Mouse (Mus musculus) heart, postnatal 0 days (tissue): ENCODE results near the gene Rhbg.
"Not testable (repeated sequence)": the region's sequence is repeated elsewhere in the genome, so short reads cannot be mapped to it uniquely, and the experiment has no call there.

Source experiments
- CTCF ChIP-seq: IDR thresholded peaks from 2 replicates; pipeline ENCODE4 v1.5.1; 2016; ENCODE audit warnings: antibody characterized with exemption, control low read depth, low read depth
- EP300 ChIP-seq: IDR thresholded peaks from 2 replicates; pipeline ENCODE4 v1.6.1; 2016; ENCODE audit warnings: antibody characterized with exemption, low read depth

GRCm38 (mm10) chr3:88268014-88268413 is 13.5 kb upstream of the Rhbg start:
- not testable (repeated sequence) for TF ChIP-seq CTCF, EP300
